In genomic region chr7:143123876-143124669, GRCm38 (mm10) we compare ENCODE assay signal across 8 mouse cellular contexts. TPM values are rescaled to one million over a fixed set of nuclear protein-coding genes. Genes with fewer than 3 reads are reported as not detected.
DNase-seq lines count a peak whose midpoint lies in the region; ATAC-seq and TF ChIP-seq lines count a peak whose summit lies in the region.

No protein-coding gene starts in this region.

- DNase-seq in urinary bladder, postnatal 25 days (ENCODE audit: low spot score): peak; percentile 27
- no peak for DNase-seq in urinary bladder, adult 2 months (ENCODE audit: low spot score)
- peak; percentile 88 for DNase-seq in gastrocnemius, adult 2 months
- DNase-seq in lung, adult 2 months: peak; percentile 37
- no peak for DNase-seq in thymus, postnatal 25 days
- DNase-seq in testis, postnatal 10 days (ENCODE audit: low spot score): no peak

- no peaks in the 10 kb centered on the region for H3K9me3 ChIP-seq in hindbrain, embryonic 16.5 days (ENCODE audit: control insufficient read depth, low read length)

- no peak overlapping the region for H3K4me3 ChIP-seq in gastrocnemius, adult 2 months
- H3K4me3 ChIP-seq in hindbrain, embryonic 16.5 days (ENCODE audit: low read length): no peak overlapping the region
- H3K4me3 ChIP-seq in lung, adult 2 months (replicated peaks; ENCODE audit: extremely low read depth, low read depth, low read length): no peak overlapping the region

- H3K27ac ChIP-seq in gastrocnemius, adult 2 months: peak overlapping the region; percentile 35; the same call in 1 of the 2 replicates
- no peak overlapping the region for H3K27ac ChIP-seq in hindbrain, embryonic 16.5 days (ENCODE audit: low read depth, low read length)

- intact Hi-C loops in gastrocnemius, adult 2 months (cut with DNase I): no loop called here

- H3K27me3 ChIP-seq in hindbrain, embryonic 16.5 days (replicated peaks; ENCODE audit: control insufficient read depth, insufficient read depth, low read length): no peaks in the 10 kb centered on the region

- H3K4me1 ChIP-seq in hindbrain, embryonic 16.5 days (ENCODE audit: control insufficient read depth, insufficient read depth, low read depth, low read length): peaks cover 6% of the 10 kb centered on the region; the same call in 1 of the 2 replicates
- H3K4me1 ChIP-seq in lung, adult 2 months (ENCODE audit: control insufficient read depth, insufficient read depth, low read length): peaks cover 10% of the 10 kb centered on the region

- peak; percentile 45 for ATAC-seq in hindbrain, embryonic 16.5 days
- ATAC-seq in monocyte, adult 5-6 weeks (replicated peaks; ENCODE audit: insufficient number of reproducible peaks, low FRiP score, low TSS enrichment, poor library complexity, severe bottlenecking): no peak

- no peak overlapping the region for H3K9ac ChIP-seq in hindbrain, embryonic 16.5 days (ENCODE audit: low read depth, low read length)

- no peak for TF ChIP-seq POLR2A in lung, adult 2 months (IDR thresholded peaks at IDR 0.05; ENCODE audit: borderline replicate concordance, extremely low read depth, low read depth, low read length)

- no peak overlapping the region for H3K4me2 ChIP-seq in hindbrain, embryonic 16.5 days (ENCODE audit: low read length)

- H3K36me3 ChIP-seq in hindbrain, embryonic 16.5 days (ENCODE audit: control insufficient read depth, insufficient read depth, low read length): no peaks in the 10 kb centered on the region

- WGBS in hindbrain, embryonic 16.5 days: 20% methylated on average over 6 of the region's 6 CpGs
- 42% methylated on average over 6 of the region's 6 CpGs for WGBS in lung, adult 2 months

- TF ChIP-seq CTCF in gastrocnemius, adult 2 months (IDR thresholded peaks at IDR 0.05): no peak
- TF ChIP-seq CTCF in lung, adult 2 months (IDR thresholded peaks at IDR 0.05; ENCODE audit: insufficient read depth, low read length): no peak

RNA-seq across cellular contexts. Expression of gene Kcnq1, which starts 17.9 kb away (rescaled TPM):
- 1.0 and 1.5 TPM in 2 replicates for polyA plus RNA-seq in urinary bladder, adult 2 months (2012; rRNA removed)
- total RNA-seq in gastrocnemius, adult 2 months (2021): under 1 TPM; 0.33 to 0.67 TPM
- 1.3 and 2.2 TPM in 2 replicates for polyA plus RNA-seq in hindbrain, embryonic 16.5 days (2015; fragmentation: Nextera tagmentation; extraction: Ambion mirVana)
- 26.7 and 28.2 TPM in 2 replicates for polyA plus RNA-seq in lung, adult 2 months (2012; rRNA removed)
- total RNA-seq in monocyte, adult 5-6 weeks (2017): not detected in 3 replicates

RNA-seq across cellular contexts. Expression of gene Trpm5, which starts 29.6 kb away (rescaled TPM):
- polyA plus RNA-seq in urinary bladder, adult 2 months (2012; rRNA removed): 0.21 and 0.29 TPM in 2 replicates
- total RNA-seq in gastrocnemius, adult 2 months (2021): not detected
- polyA plus RNA-seq in hindbrain, embryonic 16.5 days (2015; fragmentation: Nextera tagmentation; extraction: Ambion mirVana): 2.1 and 3.2 TPM in 2 replicates
- polyA plus RNA-seq in lung, adult 2 months (2012; rRNA removed): 0.42 and 0.62 TPM in 2 replicates
- 0.11 TPM in 1 of 3 replicates, not detected in the others for total RNA-seq in monocyte, adult 5-6 weeks (2017)

RNA-seq across cellular contexts. Expression of gene Tssc4, which starts 55.0 kb away (rescaled TPM):
- 44.7 and 57.5 TPM in 2 replicates for polyA plus RNA-seq in urinary bladder, adult 2 months (2012; rRNA removed)
- total RNA-seq in gastrocnemius, adult 2 months (2021): 1 to 10 TPM; 6.6 to 8.2 TPM
- 97.4 and 98.7 TPM in 2 replicates for polyA plus RNA-seq in hindbrain, embryonic 16.5 days (2015; fragmentation: Nextera tagmentation; extraction: Ambion mirVana)
- polyA plus RNA-seq in lung, adult 2 months (2012; rRNA removed): 83.1 and 85.1 TPM in 2 replicates
- total RNA-seq in monocyte, adult 5-6 weeks (2017): 5.2 to 10.4 TPM (median 8.2 TPM) in 3 replicates

Comparison
In these comparisons a context has a peak if more than half of its experiments do, and no peak if none do; other contexts are left out.
1. DNase-seq: peak in urinary bladder, postnatal 25 days (single experiment), gastrocnemius, adult 2 months (single experiment) and lung, adult 2 months (single experiment); none in urinary bladder, adult 2 months (single experiment), thymus, postnatal 25 days (single experiment) and testis, postnatal 10 days (single experiment).